Mouse (Mus musculus) erythroid progenitor cell, adult 5-6 weeks (primary cell): ENCODE results near the gene Aco1. TPM values are rescaled to one million over a fixed set of nuclear protein-coding genes. Genes with fewer than 3 reads are reported as not detected.

Experiments used
- ATAC-seq: replicated peaks from 2 replicates; pipeline ENCODE4 v1.8.0; 2016; ENCODE audit warnings: moderate number of reproducible peaks, mild to moderate bottlenecking, moderate TSS enrichment, inconsistent platforms; ENCODE audit not compliant: poor library complexity, low FRiP score, severe bottlenecking
- total RNA-seq, 2 experiments: library from RNA; stranded (forward) in 1 of 2; stranded (reverse) in 1 of 2; fragments of 150-400 nt in 1 of 2; fragments of 186-747, 209-891 nt in 1 of 2; gene quantifications; 2 replicates each; pipeline versions ENCODE4 v1.2.3 to v1.2.4; 2015 to 2017; ENCODE audit warnings: low replicate concordance in 2 of 2

The Aco1 gene
- total RNA-seq, 2 experiments from 2014 or later: 7.1 to 7.6 TPM

DNA sequence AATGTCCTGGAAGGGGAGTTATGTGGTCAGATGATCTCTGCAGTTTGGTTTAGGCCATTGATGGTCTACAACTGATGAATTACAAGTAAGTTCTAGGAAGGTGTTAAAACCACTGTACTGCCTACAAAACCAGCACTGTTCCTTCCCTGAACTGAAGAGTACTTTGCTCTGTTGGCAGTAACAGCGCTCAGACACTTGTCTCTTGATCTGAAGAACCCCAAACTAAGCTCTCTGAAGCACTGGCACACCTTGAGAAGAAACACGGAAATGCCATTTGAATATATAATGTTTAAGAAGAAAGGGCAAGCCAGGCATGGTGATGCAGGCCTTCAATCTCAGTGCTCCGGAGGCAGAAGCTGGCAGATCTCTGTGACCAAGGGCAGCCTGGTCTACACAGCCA lies 61.5 kb downstream of the Aco1 start:
- ATAC-seq: no peak

DNA sequence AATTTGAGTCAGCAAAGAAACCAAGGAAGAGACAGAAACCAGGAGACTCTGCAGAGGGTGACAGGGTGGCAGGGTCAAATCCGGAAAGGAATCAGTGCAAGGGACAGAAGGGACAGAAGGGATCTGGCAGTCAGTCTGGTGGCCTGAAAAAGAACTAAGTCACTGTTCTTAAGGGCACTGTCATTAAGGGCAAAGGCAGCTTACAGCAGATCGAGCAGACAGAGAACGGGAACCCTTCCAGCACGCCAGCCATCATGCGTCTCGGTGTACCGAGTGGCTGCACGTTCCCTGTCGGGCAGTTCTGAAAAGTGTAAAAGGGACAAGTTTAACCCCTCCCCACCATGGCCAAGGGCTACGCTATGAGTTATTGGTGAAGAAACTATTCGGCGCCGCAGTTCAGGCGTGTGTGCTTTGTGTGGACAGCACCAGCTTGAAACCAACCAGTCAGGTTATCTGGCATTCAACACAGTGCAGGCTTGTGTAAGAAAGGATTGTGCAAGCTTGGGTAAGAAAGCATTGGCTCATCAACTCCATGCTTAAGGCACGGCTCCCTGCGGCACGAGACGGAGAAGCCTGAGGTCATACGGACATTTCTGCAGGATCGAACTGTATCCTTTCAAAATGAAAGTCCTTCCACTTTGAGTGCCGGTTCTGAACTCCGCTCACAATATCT lies 62.5 kb downstream of the Aco1 start:
- no peak for ATAC-seq

DNA sequence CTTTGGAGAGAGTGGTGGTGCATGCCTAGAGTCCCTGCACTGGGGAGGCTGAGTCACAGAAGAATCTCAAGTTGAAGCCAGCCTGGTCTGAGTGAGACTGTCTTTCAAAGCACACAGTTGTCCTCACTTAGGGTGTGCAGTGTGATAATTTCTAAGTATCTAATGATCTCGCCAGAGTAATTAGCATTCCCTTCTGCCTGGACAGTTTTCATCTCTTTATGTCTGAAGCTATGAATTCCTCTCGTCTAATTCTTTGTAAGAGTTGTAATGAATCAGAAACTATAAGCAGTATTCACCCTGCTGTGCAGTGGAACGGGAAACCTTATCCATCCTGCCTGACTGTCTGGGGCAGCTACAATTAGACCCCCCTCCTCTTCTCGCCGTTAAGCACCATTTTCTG lies 64.8 kb downstream of the Aco1 start:
- no peak for ATAC-seq

DNA sequence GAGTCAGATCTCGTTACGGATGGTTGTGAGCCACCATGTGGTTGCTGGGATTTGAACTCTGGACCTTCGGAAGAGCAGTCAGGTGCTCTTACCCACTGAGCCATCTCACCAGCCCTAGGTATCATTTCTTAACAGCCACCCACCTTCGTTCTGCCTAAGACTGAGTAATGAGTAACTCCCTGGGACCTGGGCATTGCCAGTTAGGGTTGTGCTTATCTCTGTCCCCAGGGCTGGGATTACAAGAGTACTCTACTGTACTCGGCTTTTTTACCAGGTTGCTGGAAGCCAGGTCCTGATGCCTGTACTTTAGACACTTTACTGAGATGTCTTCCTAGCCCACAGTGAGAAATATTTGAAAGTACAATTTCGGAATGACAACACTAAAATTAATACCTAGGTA lies 69.3 kb downstream of the Aco1 start:
- ATAC-seq: no peak

DNA sequence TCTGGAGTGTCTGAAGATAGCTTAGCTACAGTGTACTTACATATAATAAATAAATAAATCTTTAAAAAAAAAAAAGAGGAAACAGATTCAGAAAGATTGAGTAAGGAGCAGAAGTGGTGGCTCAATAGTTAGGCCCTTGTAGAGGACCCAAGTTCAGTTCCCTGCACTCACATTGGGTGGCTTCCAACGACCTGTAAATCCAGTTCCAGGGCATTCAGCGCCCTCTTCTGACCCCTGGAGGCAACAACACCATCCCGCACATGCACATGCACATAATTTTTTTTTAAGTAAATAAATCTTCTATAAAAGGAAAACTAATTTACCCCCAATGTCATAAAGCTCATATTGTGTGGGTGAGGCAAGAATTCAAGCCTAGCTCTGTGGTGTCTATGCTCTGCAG lies 75.0 kb downstream of the Aco1 start:
- no peak for ATAC-seq

DNA sequence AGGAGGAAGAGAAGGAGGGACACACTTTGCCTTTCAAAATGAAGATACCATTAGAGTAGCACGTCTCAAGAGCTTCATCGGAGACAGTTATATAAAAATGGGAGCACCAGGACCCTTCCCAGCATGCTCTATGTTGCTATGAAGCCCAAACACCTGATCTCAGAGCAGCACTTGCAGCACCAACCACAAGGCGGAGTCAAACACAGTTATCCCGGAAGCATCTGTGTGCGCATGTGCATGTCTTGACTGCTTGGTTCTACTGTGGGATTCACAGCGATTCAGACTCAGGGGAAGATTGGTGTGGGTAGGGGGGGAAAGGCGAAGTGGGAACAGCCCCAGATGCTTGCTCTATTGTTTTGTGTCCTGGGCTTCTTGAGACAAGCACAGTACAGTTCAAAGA lies 75.5 kb downstream of the Aco1 start:
- ATAC-seq: 0 out of 2 replicates have a peak, but pooled peaks have one; percentile 52

DNA sequence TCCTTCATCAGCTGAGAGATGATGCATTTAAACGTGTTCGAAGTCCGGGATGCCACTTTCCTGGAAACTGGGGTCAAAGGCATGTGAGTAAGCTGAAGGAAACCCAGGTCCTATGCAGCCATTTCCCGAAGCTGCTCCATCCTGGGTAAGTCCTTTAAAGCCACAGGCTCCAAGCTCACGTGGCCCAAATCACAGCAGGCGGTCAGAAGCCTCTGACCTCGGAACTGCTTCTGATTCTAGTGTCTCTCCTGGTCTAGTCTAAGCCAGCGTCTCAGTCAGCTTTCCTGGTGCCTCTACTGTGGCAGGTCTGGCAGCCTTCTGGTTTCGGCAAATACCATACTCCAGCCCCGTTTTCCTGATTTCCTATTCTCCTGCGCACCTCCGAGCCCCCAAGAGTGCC lies 77.6 kb downstream of the Aco1 start:
- no peak for ATAC-seq

DNA sequence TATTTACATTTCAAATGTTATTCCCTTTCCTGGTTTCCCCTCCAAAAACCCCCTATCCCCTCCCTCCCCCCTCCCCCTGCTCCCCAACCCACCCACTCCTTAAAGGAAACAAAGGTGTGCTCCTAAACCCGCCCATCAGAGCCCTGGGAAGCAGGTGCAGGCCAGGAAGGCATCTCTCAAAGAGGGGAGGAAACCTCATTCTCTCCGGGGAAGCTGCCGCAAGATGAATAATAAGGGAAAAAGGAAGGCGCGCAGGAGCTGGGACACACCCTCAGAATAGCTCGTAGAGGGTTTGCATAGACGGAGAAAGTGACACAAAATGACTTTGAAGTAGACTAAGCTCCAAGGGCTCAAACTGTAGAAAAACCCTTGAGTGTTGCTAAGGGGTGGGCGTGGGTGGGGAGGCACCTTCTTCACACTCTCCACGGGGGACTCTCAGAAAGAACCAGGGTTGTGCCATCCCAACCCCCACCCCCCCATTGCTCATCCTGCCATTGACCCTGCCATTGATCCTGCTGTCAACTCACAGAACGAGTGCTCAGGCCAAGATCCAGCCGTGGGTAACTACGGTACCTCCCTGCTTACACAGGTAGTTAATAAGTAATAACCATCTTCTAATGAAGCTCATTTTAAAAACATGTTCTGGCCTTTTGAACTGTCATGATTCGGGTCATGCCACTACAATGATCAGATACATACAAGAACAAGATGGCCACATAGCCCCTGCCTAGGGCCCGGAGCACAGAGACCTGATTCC lies 78.3 kb downstream of the Aco1 start:
- no peak for ATAC-seq

DNA sequence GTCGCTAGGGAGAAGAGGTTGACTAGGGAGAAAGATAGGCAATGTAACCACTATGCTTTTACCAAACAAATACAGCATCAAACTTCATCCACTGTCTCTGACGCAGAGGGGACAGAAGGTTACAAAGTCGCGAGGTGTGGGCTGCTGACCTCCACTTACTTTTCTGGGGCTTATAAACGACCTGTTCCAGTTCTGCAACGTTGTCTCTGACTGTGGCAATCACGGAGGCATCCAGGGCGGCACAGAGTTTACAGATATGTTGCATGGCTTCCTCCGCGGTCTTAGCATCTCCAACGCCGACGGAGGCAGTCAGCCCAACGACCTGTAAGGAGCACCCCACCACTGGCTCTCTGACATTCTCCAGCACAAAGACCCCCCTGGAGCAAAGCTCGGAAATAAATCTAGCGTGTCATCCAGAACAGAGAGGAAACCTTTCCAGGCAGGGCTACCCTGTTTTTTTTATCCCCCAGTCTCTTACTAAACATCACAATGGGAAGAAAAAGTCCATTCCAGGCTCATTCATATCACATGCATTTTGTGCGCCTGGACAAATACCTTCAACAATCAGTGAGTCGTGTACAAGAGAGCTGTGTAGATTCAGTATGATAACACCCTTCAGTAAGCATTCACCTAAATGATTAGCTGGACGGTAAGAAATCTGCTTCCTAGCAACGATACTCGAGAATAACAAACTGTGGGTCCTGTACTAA lies 79.2 kb downstream of the Aco1 start:
- no peak for ATAC-seq

DNA sequence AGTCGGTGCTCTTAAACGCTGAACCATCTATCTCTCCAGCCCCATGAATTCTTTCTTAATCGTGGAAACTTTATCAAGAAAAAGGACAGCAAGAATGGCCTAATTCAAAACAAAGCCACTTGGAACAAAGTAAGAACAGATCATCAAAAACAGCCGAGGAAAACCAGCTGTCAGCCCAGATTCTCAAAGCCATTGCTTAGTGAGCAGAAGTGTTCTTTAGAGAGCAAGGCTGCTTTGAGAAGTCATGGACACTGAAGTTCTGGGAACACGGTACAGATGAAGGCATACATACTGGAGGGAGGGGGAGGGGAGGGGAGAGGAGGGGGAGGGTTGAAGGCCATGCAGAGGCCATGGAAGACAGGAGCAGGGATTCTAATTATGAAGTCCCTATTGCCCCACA lies 83.2 kb downstream of the Aco1 start:
- ATAC-seq: no peak

DNA sequence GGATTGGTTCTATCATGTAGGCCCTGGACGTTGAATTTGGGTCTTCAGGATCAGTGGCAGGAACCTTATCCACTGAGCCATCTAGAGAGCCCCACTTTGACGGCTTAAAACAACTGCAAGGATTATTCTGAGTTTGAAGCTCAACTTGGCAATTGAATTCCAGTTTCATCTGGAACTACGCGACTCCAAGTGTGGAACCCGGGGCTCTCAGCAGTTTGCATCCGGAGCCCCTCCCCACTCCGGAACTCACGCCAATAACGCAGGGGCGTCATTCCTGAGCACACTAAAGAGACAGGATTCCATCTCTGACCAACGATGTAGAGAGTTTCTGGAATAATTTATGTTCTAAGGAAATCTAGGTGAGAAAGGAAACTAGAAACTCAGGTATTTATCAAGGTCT lies 84.2 kb downstream of the Aco1 start:
- no peak for ATAC-seq

DNA sequence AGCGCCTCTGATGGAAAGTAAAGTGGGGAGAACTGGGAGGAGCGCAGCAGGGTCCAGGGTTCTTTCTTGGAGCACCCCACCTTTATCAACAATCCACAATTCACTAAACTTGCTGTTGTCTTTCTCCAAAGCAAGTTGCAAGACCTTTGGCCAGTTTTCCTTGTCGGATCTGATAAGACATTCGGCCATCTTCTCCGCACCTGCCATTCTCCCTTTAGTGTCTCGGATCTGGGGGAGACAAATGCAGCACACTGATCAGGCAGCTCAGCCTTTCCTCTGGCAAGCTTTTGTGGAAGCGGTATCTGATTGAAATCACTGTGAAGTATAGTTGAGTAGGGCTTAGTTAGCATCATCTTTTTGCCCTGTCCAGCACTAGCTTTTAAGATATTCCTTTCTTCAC lies 85.0 kb downstream of the Aco1 start:
- ATAC-seq: no peak

DNA sequence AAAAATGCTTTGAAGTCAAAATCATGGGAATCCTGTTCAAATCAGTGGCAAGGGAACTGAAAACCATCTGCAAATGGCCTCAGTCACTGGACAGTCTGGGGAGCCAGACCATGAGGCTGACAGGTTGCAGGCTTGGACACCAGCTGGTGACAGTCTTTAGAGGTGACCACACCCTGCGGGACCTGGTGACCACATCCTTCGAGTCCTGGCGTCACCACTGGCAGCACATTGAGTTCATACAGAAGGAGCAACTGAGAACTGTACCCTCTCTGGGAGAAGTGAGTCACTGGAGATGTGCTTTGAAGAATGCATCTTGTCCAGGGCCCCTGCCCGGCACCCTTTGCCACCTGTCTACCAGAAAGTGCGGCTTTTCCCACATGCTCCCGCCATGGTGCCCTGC lies 86.8 kb downstream of the Aco1 start:
- no peak for ATAC-seq

DNA sequence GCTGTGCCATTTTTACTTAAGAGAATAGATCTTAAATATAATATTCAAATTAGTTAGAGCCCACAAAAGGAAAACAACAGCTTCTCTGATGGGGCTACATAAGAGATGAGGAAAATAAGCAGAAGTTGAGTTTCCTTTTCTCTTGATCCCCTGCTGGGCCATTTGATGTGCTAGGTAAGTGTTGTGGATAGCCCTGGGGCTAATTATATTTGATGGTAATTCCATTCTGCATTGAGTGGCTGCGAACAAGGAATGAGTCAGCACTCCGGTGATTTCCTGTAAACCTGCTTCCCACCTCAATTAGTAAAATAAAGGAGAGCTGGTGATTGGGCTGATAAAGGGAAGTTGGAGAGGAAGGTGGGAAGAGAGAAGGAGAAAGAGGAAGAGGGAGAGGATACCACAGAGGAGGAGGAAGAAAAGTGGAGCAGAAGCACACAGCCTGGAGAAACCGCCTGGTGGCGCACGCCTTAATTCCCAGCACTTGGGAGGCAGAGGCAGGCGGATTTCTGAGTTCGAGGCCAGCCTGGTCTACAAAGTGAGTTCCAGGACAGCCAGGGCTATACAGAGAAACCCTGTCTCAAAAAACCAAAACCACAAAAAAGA lies 90.3 kb downstream of the Aco1 start:
- no peak for ATAC-seq

DNA sequence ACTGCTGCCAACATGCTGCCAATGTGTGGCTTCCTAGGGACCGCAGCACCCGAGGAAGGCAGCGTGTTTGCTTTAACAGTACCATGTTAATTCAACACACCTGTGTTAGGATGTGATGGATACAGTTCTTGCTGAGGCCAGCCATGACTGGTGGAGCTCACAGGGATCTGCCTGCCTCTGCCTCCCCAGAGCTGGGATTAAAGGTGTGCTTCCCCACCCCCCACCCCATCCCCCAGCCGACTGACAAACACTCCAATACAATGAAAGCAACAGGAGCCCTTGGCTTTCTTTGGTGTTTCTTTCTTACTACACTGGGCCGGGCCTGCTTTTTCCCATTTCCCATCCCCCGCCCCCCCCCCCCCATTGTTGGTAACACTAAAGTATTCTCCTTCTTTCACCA lies 91.4 kb downstream of the Aco1 start:
- ATAC-seq: no peak

DNA sequence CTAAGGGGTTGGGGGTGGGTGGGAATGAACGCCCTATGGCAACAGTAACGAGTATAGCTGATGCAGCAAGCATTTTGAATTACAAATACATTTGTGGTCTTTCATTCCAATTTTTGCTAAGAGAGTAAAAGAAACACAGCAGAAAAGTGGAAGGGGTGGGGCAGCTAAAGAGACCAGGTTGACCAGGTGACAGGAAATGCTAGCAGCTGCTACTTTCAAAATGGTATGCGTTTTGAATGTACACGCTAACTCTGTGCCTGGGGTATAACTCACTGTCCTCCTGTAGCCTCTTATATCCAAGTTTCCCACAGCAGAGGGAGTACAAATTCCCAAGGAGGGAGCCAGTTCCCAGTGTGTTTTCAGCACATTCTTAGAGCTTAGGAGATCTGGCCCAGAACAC lies 93.9 kb downstream of the Aco1 start:
- ATAC-seq: no peak

DNA sequence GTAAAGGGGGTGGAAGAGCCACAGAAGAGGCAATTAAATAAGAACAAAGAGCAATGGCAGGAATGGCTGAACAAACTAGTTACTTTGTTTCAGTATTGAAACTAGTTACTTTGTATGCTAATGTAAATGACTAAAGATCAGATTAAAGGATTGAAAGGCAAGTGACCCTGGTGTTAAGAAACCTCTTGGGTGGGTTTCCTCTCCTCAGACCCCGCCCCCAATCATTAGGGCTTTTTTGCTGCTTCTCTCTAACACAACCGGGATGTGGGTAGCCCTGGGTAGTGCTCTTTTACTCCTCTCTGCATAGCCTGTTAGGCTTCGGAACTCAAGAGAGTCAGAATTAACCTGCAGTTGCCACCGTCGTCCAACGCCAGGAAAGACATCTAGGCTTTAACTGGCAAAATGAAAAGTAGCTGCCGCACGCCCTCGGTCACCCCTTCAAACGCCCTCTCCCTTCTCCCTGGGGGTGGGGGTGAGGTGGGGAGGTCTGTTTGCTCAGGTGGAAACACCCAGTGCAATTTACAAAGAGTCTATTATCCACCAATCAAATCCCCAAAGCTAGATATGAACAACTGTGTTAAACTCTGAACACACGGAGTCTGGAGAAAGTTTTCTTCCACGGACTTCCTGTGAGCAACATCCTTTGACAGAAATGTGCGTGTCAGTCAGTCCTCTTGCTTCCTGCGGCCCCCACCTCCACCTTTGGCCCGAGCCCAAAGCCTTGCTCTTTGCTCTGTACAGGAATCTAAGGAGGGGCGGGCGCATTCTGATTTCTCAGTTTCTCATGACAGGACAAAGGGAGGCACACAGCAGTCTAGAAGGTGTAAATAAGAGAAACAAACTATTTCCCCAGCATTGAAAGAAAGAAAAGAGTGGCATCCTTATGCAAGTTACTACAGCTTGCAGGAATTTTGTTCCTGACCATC lies 95.9 kb downstream of the Aco1 start:
- ATAC-seq: no peak

DNA sequence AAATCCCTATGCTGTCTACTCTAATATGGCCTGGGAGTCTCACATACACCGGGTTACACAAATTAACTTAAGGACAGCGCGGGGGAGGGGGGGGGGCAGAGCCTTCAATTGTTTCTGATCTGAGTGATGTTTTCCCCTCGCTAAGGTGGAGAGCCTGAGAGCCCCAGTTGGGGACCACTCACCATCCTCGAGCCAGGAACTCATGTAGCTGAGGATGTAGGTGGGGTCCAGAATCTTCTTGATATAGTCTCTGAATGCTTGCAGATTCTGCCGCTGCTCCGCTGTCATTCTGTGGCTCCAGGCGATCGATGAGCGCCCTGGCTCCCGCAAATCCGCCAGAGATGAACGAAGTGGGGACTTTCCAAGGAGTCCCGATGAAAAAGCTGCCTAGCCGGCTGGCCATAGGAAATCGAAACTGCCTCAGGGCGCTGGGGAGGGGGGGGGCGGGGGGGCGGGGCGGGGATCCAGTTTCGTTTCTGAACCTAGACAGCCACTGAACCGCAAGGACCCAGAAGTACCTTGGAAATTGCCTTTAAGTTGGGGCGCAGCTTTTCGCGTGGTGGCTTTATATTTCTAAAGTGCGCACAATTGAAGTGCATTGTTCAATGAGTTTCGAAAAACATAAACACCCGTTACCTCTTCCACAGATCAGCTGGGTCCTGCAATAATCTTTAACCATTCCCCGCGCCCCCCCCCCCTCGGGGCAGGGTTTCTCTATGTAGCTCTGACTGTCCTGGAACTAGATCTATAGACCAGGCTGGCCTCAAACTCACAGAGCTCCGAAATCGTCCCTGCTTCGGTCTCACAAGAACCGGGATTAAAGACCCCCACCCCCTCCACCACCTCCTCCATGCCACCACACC lies 96.8 kb downstream of the Aco1 start, which contains the start of gene Ddx58:
Ddx58 (minus strand) TSS at position 420 of the 863 bp plus-strand sequence.
- ATAC-seq: 0 out of 2 replicates have a peak, but pooled peaks have one; percentile 34
